Mouse (Mus musculus) embryonic fibroblast, embryonic 13.5 days (primary cell): ENCODE measurements around the gene Mfap5.

Source experiments
- CTCF ChIP-seq: IDR thresholded peaks from 2 replicates; pipeline ENCODE4 v1.5.1; 2011; ENCODE audit warnings: mild to moderate bottlenecking, control low read depth, low read length, moderate library complexity, borderline replicate concordance; ENCODE audit not compliant: insufficient read depth
- POLR2A ChIP-seq: IDR thresholded peaks from 2 replicates; pipeline ENCODE4 v1.6.1; 2011; ENCODE audit warnings: low read depth, mild to moderate bottlenecking, control low read depth, low read length, moderate library complexity

DNA sequence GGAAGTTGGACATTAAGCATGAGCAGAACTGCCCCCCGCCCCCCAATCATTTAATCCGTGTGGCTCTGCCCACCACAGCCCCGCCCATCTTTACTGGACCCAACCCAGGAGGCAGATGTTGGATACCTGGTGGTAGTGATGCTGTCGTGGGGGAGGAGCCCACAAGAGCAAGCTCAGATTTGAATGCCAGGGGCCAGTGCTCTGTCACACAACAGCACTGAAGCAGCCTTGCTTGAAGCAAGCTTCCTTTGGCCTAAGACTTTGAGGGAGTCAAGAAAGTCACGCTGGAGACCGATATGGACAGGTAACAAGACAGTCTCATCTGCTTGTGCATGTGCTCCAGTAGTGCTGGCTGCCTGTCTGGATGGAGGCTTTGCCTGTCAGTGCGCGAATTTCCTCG lies 48.0 kb downstream of the Mfap5 start, which contains the start of gene Aicda:
- TF ChIP-seq POLR2A (no peak), CTCF (no peak)
